Mouse (Mus musculus): Measurements from ENCODE around the gene Azin2.

The Azin2 gene

DNA sequence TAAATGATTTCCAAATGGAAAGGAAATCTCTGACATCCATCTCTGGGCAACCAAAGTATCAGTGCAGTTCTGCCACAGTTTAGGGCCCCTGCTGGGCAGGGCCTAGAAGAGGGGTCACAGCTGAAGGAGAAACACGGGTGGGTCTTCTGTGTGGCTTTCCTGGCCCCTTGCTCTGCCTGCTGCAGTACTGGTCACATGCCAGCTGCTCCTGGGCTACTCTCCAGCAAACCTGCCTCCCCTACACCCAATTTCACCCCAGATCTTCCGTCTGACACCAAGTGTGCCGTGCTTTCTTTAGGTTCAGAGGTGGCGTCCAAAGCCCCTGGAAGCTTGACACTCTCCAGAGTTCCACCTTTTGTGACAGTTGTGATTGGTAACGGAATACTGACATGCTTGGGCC, 26.6 kb downstream of the Azin2 start:
- DNase-seq (ENCODE audit: low spot score in 2 of 2): no peak

DNA sequence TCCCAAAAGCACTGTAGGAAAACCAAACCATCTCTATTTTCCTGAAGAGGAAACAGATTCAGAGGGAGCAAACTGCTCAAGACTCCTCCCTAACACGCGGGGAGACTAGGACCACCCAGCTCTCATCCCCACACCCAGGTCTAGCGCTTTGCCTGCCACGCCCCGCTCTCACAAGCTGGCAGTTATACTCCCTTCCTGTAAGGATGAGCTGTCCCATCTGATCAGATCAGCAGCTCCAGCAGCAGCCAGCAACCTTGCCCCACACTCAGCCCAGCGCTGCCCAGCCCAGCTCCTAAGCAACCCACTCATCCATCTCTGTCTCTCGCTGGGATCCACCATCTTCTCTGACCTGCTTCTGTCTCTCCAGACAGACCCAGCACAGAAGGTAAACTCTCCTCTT, 29.5 kb downstream of the Azin2 start:
- no peak for DNase-seq (ENCODE audit: low spot score in 2 of 2)

DNA sequence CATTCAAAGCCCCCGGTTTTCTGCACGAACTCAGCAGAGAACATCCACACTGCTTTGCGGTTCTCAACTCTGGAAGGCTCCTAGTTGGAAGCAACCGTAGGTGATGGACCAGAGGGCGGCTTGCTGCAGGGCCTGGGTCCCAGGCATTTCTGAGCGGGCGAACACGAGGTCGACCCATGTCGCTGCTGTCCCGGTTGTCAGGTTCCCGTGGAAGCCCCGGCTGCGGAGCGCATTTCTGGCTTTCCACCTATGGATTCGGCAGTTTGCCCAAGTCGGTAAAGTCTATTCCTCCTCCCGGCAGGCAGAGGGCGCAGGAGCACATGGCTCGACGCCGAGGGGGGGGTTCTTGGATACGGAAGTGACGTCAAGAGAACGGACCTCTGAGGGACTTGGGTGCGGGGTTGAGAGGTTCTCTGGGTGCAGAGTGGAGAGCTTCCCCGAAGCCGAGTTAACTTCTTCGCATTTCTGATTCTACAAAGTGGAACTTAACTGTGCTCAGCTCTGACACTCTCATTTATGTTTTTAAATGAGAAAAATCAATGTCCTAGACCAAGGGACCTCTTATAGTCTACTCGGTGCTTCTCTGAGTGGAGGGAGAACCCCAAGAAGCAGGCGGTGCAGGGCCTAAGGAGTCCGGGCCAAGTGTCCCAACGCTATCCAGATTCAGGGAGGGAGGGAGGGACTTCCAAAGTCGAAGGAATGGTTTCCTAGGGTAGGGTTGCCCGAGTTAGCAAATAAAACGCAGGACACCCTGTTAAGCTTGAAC, 37.2 kb downstream of the Azin2 start:
- DNase-seq (ENCODE audit: low spot score in 2 of 2): peak; percentile 48 to 50

- DNase-seq (ENCODE audit: low spot score in 2 of 2): no peak
Observed at GRCm38 (mm10) chr4:128923603-128924002, 38.6 kb downstream of the Azin2 start.

DNA sequence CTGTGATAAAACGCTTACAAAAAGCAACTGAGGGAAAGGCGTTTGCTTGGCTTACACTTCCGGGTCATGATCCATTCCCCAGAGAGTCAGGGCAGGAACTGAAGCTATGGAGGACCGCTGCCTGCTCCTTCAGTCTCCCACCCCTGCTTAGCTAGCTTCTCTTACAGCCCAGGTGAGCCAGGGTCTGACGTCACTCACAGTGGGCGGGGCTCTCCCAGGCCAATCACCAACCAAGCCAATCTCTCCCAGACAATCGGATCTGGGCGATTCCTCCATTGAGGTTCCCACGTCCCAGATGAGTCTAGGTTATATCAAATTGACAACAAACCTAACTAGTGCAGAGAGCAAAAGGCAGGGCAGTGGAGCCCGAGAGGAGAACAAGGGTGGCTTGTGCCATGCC, 43.1 kb downstream of the Azin2 start:
- no peak for DNase-seq (ENCODE audit: low spot score in 2 of 2)

GRCm38 (mm10) chr4:128918187-128918586, 44.1 kb downstream of the Azin2 start:
- DNase-seq (ENCODE audit: low spot score in 2 of 2): no peak

DNA sequence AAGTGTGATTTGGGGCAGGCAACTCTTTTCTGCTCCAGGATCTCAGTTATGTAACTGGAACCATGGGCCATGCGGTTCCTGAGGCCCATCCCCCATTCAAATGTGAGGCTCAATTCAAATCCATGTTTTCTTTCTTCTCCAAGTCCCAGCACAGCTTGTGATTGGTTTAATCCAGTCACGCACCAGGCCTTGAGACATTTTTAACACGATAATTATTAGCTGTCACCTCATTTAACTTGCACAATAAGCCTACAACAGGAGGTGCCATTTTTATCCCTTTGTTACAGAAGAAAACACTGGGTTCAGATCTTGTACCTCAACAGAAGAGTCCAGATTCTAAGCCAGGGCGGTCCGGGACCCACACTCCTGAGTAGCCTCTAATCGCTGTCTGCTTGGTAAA, 44.5 kb downstream of the Azin2 start:
- DNase-seq (ENCODE audit: low spot score in 2 of 2): no peak

DNA sequence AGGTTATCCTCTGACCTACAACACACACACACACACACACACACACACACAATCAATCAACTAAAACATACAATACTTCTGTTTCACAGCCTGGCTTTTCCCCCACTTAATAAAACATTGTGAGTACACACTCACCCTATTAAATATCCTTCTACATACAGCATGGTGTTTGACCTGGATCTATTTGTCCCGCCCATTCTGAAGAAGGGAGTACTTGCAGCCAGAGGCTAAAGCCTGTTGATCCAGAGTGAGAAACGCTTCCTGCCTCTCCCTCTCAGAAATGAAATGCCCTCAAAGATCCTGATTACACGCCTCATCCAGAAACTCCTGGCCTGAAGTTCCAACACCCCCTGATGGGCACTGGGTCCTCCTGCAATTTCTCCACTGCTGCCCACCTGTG, 45.1 kb downstream of the Azin2 start:
- DNase-seq (ENCODE audit: low spot score in 2 of 2): no peak

DNA sequence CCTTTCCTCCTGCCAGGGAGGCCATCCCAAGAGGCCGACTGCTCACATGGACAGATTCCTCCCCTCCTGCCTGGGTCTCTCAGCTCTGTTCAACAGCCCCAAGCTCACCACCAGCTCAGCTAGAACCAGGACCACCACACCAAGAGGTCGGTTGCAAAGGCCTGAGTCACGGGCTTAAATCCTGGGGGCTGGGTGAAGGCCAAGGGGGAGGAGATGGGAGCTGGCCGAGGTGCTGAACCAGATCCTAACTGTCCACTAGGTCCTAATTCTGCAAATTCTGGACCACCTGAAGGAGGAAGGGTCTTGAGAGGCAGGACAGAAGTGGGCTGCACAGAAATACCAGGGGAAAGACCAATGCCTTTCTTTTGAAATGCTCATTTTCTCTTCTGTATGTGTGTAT, 48.4 kb downstream of the Azin2 start:
- DNase-seq (ENCODE audit: low spot score in 2 of 2): no peak

GRCm38 (mm10) chr4:128912085-128912484, 50.2 kb downstream of the Azin2 start:
- no peak for DNase-seq (ENCODE audit: low spot score in 2 of 2)

DNA sequence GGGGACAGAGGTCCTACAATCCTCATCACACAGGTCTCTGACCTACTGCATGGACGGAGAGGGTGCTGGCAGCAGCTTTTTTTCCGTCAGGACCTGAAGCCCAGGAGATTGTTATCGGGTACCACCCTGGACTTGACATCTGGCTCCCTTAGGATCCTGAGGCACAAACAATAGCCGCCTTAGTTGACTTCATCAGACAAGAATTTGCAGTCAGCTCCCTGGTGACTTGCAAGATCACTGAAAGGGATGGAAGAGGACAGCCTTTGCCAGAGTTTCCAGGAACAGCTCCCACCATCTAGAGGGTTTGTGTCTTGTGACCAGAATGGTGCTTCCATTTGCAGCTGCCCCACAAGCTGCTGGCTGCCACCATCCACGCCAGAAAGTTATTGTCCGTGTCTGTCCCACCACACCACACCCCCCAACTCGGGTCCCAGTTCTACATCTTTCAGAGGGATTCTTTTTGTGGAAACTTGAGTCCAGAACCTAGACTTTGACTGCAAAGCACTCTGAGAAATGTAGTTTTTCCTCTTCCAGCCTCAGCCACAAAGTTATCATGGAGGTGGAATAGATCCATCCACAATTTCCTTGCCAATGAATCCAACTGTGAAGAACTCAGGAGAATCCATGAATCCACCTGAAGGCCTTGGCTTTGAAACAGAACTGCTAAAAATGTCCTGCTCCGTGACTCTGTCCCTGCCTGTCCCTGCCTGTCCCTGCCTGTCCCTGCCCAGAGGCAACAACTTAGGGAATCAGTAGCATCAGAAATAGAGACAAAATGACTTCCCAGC, 51.8 kb downstream of the Azin2 start:
- no peak for DNase-seq (ENCODE audit: low spot score in 2 of 2)

DNA sequence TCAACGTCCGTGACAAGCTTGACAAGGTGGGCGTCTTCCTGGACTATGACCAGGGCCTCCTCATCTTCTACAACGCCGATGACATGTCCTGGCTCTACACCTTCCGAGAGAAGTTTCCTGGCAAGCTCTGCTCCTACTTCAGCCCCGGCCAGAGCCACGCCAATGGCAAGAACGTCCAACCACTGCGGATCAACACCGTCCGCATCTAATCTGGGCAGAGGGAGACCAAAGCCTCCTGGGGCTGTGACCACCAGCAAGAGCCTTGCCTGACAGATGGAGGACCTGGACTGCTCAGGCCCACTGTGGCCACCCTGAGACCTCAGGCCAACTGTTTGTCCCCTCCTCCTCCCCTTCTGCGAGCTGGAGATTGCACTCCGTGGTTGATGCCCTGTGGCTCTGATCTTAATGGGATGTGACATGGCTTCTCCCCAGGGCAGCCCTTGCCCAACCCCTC, 52.8 kb downstream of the Azin2 start:
- DNase-seq (ENCODE audit: low spot score in 2 of 2): no peak

DNA sequence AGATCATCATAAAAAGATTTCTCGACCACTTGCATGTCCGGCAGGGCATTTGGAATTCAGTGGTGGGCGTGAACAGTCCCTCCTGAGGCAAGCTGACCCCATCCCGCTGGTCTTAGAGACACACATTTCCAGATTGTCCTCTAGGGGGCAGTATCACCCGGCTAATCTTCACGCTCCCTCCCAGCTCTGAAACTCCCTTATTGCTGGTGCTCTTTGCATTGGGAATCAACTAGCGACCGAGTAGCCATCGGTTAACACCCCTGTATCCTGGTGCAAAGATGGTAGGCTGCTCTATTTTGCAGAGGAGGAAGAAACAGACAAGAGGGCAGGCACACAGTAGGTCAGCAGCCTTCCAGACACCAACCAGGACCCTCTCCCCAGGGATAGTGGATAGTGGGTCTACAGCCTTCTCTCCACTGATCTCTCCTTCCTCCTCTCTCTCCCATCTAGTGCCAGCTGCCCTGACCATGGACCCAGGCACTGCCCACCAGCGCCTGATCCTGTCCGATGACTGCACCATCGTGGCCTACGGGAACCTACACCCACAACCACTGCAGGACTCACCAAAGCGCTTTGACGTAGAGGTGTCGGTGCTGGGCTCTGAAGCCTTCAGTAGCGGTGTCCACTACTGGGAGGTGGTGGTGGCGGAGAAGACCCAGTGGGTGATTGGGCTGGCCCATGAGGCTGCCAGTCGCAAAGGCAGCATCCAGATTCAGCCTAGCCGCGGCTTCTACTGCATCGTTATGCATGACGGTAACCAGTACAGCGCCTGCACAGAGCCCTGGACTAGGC, 53.5 kb downstream of the Azin2 start:
- DNase-seq (ENCODE audit: low spot score in 2 of 2): no peak

DNA sequence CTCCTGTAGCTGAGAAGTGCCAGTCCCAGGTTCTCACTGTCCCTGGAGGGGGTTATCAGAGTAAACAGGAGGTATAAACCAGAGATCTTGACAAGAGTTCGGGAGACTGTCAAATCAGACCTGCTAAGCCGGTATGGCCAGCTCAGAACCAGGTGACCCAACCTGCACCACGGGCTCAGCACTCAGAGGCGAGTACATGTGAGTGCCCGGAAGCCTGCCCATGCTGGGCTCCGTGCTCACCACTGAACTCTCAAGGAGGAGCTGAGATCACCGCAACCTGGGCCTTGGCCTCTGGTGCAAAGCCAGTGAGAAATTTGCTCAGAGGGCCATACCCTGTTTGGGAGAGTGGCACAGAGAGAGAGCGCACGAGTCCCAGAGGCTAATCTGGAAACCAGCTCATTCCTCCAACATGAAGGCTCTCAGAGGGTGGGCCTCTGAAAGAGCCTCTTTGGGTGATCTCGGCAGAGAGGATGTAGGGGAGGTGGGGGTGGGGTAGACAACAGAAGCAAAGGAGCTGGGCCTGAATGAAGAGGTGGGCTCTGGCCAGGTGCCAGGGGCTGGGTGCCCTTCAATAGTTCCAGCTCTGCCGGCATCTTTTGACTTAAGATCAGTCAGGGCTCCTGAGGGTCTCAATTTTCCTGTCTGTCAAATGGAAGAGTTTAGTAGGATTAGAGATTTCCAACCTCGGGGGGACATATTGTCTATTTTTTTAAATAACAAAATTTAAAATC, 54.8 kb downstream of the Azin2 start:
- no peak for DNase-seq (ENCODE audit: low spot score in 2 of 2)

- no peak for DNase-seq (ENCODE audit: low spot score in 2 of 2)
Observed at GRCm38 (mm10) chr4:128906757-128907156, 55.5 kb downstream of the Azin2 start.

DNA sequence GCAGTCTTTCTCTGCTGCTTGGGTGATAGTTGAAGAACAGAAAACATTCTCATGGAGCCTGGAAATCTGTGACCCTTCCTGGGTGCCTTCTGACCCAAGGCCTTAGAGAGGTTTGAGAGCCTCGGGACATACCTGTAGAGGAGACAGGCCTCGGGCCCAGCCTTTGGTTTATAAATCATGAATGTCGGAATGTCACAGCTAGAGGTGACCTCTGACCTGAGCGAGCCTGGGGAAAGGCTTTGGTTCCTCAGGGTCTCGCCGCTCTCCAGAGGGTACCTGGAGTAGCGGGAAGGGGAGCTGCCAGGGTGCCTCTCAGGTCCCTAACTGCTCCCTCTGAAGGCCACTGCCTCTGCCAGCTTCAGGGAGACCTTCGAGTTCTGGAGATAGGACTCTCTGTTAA, 57.0 kb downstream of the Azin2 start:
- DNase-seq (ENCODE audit: low spot score in 2 of 2): no peak

DNA sequence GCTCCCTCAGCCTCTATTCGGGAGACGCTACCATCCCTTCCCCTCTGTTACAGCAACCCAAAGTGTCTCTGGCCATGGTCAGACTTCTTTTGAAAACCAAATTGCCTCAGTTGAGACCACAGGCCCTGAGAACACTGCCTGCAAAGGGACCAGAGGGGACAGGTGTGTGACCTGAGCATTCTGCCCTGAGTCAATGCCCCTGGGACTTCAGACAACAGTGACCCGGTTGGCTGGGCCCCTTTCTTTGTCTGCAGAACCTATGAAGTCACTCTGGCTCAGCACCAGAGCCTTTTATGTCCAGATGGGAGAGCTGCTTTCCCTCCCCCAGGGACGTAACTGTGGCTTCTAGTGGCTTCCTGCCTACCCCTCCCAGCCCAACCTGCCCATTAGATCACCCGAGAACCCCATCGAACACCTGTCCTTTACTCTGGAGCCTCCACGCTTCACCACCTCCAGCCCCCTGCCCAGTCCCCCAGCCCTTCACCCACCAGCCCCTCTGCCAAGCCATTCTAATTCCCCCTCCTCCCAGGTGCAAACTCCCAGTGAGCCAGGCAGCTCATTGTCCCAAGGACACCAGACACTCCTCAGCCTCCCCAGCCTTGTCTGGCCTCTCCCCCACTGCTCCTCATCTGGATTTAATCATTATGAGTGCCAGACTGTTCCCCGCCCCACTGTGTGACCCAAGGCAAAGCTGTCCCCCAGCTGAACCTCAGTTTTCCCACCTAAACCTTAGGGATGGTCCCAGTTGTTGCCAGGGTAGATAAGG, 58.0 kb downstream of the Azin2 start:
- no peak for DNase-seq (ENCODE audit: low spot score in 2 of 2)

GRCm38 (mm10) chr4:128902390-128902789, 59.9 kb downstream of the Azin2 start:
- no peak for DNase-seq (ENCODE audit: low spot score in 2 of 2)

DNA sequence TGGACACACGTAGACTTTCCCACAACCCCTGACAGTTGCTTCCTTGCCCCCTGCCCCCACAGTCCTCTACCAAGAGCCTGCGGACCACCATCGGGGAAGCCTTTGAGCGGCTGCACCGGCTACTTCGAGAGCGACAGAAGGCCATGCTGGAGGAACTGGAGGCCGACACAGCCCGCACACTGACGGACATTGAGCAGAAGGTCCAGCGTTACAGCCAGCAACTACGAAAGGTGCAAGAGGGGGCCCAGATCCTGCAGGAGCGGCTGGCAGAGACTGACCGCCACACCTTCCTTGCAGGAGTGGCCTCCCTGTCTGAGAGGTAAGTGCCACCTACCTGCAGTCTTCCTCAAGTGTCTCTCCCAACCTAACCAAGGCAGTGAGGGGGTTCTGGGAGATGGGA, 61.8 kb downstream of the Azin2 start:
- DNase-seq (ENCODE audit: low spot score in 2 of 2): no peak

GRCm38 (mm10) chr4:128899332-128899731, 62.9 kb downstream of the Azin2 start:
- DNase-seq (ENCODE audit: low spot score in 2 of 2): no peak

GRCm38 (mm10) chr4:128897911-128898421, 64.3 kb downstream of the Azin2 start:
- DNase-seq (ENCODE audit: low spot score in 2 of 2): no peak

Data from spleen, postnatal 36 days (tissue).